Mouse (Mus musculus): ENCODE measurements around the gene Atf7ip. TPM values are rescaled to one million over a fixed set of nuclear protein-coding genes. Genes with fewer than 3 reads are reported as not detected.
A peak's percentile ranks its signal among the peaks of the same experiment; 100 is the strongest.

Atf7ip gene
- total and polyA plus RNA-seq, 3 experiments: 4.2 to 35.4 (median 29.7) TPM

GRCm38 (mm10) chr6:136646207-136646606 lies 140.2 kb downstream of the Atf7ip start:
- H3K4me1 ChIP-seq (ENCODE audit: control insufficient read depth in 1 of 2, insufficient read depth in 2 of 2): no peaks in the 10 kb centered on the region
- dilution Hi-C loops (cut with MboI; ENCODE audit: extremely low pct_ligation_motif_present, extremely low pct_unique_long_range_greater_than_20kb, low sequenced_read_pairs) (no loop called here), in situ Hi-C loops (cut with MboI; ENCODE audit: low pct_ligation_motif_present, low pct_unique_long_range_greater_than_20kb, low sequenced_read_pairs) (no loop called here)
- H3K9me3 ChIP-seq (replicated peaks; ENCODE audit: low read length): peaks cover 9% of the 10 kb centered on the region
- no peaks in the 10 kb centered on the region for H3K27me3 ChIP-seq (replicated peaks)
- H3K9ac ChIP-seq (ENCODE audit: insufficient read depth, low read depth): no peak overlapping the region
- H3K79me2 ChIP-seq (replicated peaks; ENCODE audit: control insufficient read depth, extremely low read depth, insufficient read depth, poor library complexity, severe bottlenecking): no peaks in the 10 kb centered on the region
- no peak for DNase-seq (ENCODE audit: extremely low read depth)
- no peak overlapping the region for H3K4me2 ChIP-seq (ENCODE audit: insufficient read depth, low read depth, poor library complexity, severe bottlenecking)
- no peak overlapping the region for H3K27ac ChIP-seq (ENCODE audit: insufficient read depth, low read depth)
- no peaks in the 10 kb centered on the region for H3K36me3 ChIP-seq (replicated peaks in 1 of 2; ENCODE audit: control insufficient read depth in 1 of 2, insufficient read depth in 1 of 2, low read length in 1 of 2)
- no peak overlapping the region for H3K4me3 ChIP-seq (replicated peaks in 1 of 3; ENCODE audit: low read depth in 2 of 3, low read length in 2 of 3, poor library complexity in 1 of 3)
- TF ChIP-seq PAX5 (IDR thresholded peaks at IDR 0.05; ENCODE audit: low read length): no peak
- no peak for TF ChIP-seq POLR2AphosphoS2 (IDR thresholded peaks at IDR 0.05; ENCODE audit: low read depth, low read length)
- no peak for TF ChIP-seq USF1 (IDR thresholded peaks at IDR 0.05; ENCODE audit: low read depth, low read length)
- TF ChIP-seq ELF1 (IDR thresholded peaks at IDR 0.05; ENCODE audit: low read depth, low read length): no peak
- TF ChIP-seq TBP (conservative IDR thresholded peaks at IDR 0.05; ENCODE audit: low read depth, low read length): no peak
- TF ChIP-seq HCFC1 (IDR thresholded peaks at IDR 0.05; ENCODE audit: low read depth, low read length): no peak

GRCm38 (mm10) chr6:136647455-136647861 lies 141.5 kb downstream of the Atf7ip start:
- H3K27ac ChIP-seq (ENCODE audit: insufficient read depth, low read depth): no peak overlapping the region
- dilution Hi-C loops (cut with MboI; ENCODE audit: extremely low pct_ligation_motif_present, extremely low pct_unique_long_range_greater_than_20kb, low sequenced_read_pairs): no loop called here

DNA sequence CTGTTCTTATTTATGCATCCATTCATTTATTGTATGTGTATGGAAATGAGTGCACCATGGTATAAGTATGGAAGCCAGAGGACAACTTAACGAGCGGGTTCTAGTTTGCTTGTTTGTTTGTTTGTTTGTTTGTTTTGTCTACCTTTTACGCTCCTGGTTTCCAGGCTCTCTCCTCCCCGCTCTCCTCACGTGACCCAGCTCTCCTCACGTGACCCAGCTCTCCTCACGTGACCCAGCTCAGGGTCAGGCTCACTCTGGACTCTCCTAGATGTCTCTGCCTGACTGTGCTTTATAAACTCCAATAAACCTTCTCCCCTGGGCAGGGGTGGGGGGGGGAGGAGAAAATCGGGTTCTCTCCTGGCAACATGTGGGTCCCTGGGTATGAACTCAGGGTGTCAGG lies 144.7 kb downstream of the Atf7ip start:
- H3K36me3 ChIP-seq (replicated peaks in 1 of 2; ENCODE audit: control insufficient read depth in 1 of 2, insufficient read depth in 1 of 2, low read length in 1 of 2): no peaks in the 10 kb centered on the region
- no peak overlapping the region for H3K27ac ChIP-seq (ENCODE audit: insufficient read depth, low read depth)
- H3K4me2 ChIP-seq (ENCODE audit: insufficient read depth, low read depth, poor library complexity, severe bottlenecking): no peak overlapping the region
- no peak for DNase-seq (ENCODE audit: extremely low read depth)
- H3K4me1 ChIP-seq (ENCODE audit: control insufficient read depth in 1 of 2, insufficient read depth in 2 of 2): peaks cover 0 to 13% of the 10 kb centered on the region in 2 experiments; a peak in 2 of 4 replicates
- peak; percentile 70 for TF ChIP-seq BHLHE40 (IDR thresholded peaks at IDR 0.05; ENCODE audit: low read depth, low read length)
- no peak for TF ChIP-seq MXI1 (IDR thresholded peaks at IDR 0.05; ENCODE audit: low read depth, low read length)
- H3K4me3 ChIP-seq (replicated peaks in 1 of 3; ENCODE audit: low read depth in 2 of 3, low read length in 2 of 3, poor library complexity in 1 of 3): no peak overlapping the region
- no peaks in the 10 kb centered on the region for H3K79me2 ChIP-seq (replicated peaks; ENCODE audit: control insufficient read depth, extremely low read depth, insufficient read depth, poor library complexity, severe bottlenecking)
- H3K9me3 ChIP-seq (replicated peaks; ENCODE audit: low read length): no peaks in the 10 kb centered on the region
- H3K9ac ChIP-seq (ENCODE audit: insufficient read depth, low read depth): no peak overlapping the region
- in situ Hi-C loops (cut with MboI; ENCODE audit: low pct_ligation_motif_present, low pct_unique_long_range_greater_than_20kb, low sequenced_read_pairs) (no loop called here), dilution Hi-C loops (cut with MboI; ENCODE audit: extremely low pct_ligation_motif_present, extremely low pct_unique_long_range_greater_than_20kb, low sequenced_read_pairs) (no loop called here)
- H3K27me3 ChIP-seq (replicated peaks): no peaks in the 10 kb centered on the region

More at GRCm38 (mm10) chr6:136647455-136647861, 141.5 kb downstream of the Atf7ip start:
- no peak for TF ChIP-seq MXI1 (IDR thresholded peaks at IDR 0.05; ENCODE audit: low read depth, low read length)
- in situ Hi-C loops (cut with MboI; ENCODE audit: low pct_ligation_motif_present, low pct_unique_long_range_greater_than_20kb, low sequenced_read_pairs): no loop called here
- H3K79me2 ChIP-seq (replicated peaks; ENCODE audit: control insufficient read depth, extremely low read depth, insufficient read depth, poor library complexity, severe bottlenecking): no peaks in the 10 kb centered on the region
- no peaks in the 10 kb centered on the region for H3K4me1 ChIP-seq (ENCODE audit: control insufficient read depth in 1 of 2, insufficient read depth in 2 of 2)
- no peak overlapping the region for H3K4me2 ChIP-seq (ENCODE audit: insufficient read depth, low read depth, poor library complexity, severe bottlenecking)
- H3K36me3 ChIP-seq (replicated peaks in 1 of 2; ENCODE audit: control insufficient read depth in 1 of 2, insufficient read depth in 1 of 2, low read length in 1 of 2): no peaks in the 10 kb centered on the region
- H3K4me3 ChIP-seq (replicated peaks in 1 of 3; ENCODE audit: low read depth in 2 of 3, low read length in 2 of 3, poor library complexity in 1 of 3): no peak overlapping the region
- no peaks in the 10 kb centered on the region for H3K27me3 ChIP-seq (replicated peaks)
- no peak overlapping the region for H3K9ac ChIP-seq (ENCODE audit: insufficient read depth, low read depth)
- no peak for DNase-seq (ENCODE audit: extremely low read depth)
- H3K9me3 ChIP-seq (replicated peaks; ENCODE audit: low read length): peaks cover 9% of the 10 kb centered on the region
